Mouse (Mus musculus): Measurements from ENCODE around the gene Map2.

Gene Map2

GRCm38 (mm10) chr1:66175041-66175665 is at the start of gene Map2:
Map2 (plus strand) TSS chr1:66175273.
- no peak for DNase-seq (ENCODE audit: low read depth in 1 of 2, low spot score in 2 of 2)

- no peak for DNase-seq (ENCODE audit: low read depth in 1 of 2, low spot score in 2 of 2)
Measured at GRCm38 (mm10) chr1:66133014-66133413, 42.1 kb upstream of the Map2 start.

- no peak for DNase-seq (ENCODE audit: low read depth in 1 of 2, low spot score in 2 of 2)
Measured at GRCm38 (mm10) chr1:66135324-66135723, 39.7 kb upstream of the Map2 start.

GRCm38 (mm10) chr1:66140686-66141085 is 34.4 kb upstream of the Map2 start:
- no peak for DNase-seq (ENCODE audit: low read depth in 1 of 2, low spot score in 2 of 2)

GRCm38 (mm10) chr1:66145180-66145579 is 29.9 kb upstream of the Map2 start:
- no peak for DNase-seq (ENCODE audit: low read depth in 1 of 2, low spot score in 2 of 2)

GRCm38 (mm10) chr1:66148825-66149514 is 26.1 kb upstream of the Map2 start:
- DNase-seq (ENCODE audit: low read depth in 1 of 2, low spot score in 2 of 2): no peak

- no peak for DNase-seq (ENCODE audit: low read depth in 1 of 2, low spot score in 2 of 2)
Measured at GRCm38 (mm10) chr1:66150806-66151205, 24.3 kb upstream of the Map2 start.

- no peak for DNase-seq (ENCODE audit: low read depth in 1 of 2, low spot score in 2 of 2)
Measured at GRCm38 (mm10) chr1:66157135-66157534, 17.9 kb upstream of the Map2 start.

- no peak for DNase-seq (ENCODE audit: low read depth in 1 of 2, low spot score in 2 of 2)
Measured at GRCm38 (mm10) chr1:66157589-66157988, 17.5 kb upstream of the Map2 start.

- DNase-seq (ENCODE audit: low read depth in 1 of 2, low spot score in 2 of 2): no peak
Measured at GRCm38 (mm10) chr1:66164648-66165047, 10.4 kb upstream of the Map2 start.

GRCm38 (mm10) chr1:66168722-66169121 is 6.4 kb upstream of the Map2 start:
- no peak for DNase-seq (ENCODE audit: low read depth in 1 of 2, low spot score in 2 of 2)

- no peak for DNase-seq (ENCODE audit: low read depth in 1 of 2, low spot score in 2 of 2)
Measured at GRCm38 (mm10) chr1:66172127-66172526, 2.9 kb upstream of the Map2 start.

GRCm38 (mm10) chr1:66173630-66174029 is 1.4 kb upstream of the Map2 start:
- no peak for DNase-seq (ENCODE audit: low read depth in 1 of 2, low spot score in 2 of 2)

GRCm38 (mm10) chr1:66176012-66176837 is 1.2 kb downstream of the Map2 start:
- no peak for DNase-seq (ENCODE audit: low read depth in 1 of 2, low spot score in 2 of 2)

GRCm38 (mm10) chr1:66176838-66177105 is 1.7 kb downstream of the Map2 start:
- DNase-seq (ENCODE audit: low read depth in 1 of 2, low spot score in 2 of 2): no peak

- no peak for DNase-seq (ENCODE audit: low read depth in 1 of 2, low spot score in 2 of 2)
Measured at GRCm38 (mm10) chr1:66177489-66178170, 2.6 kb downstream of the Map2 start.

GRCm38 (mm10) chr1:66187016-66187681 is 12.1 kb downstream of the Map2 start:
- DNase-seq (ENCODE audit: low read depth in 1 of 2, low spot score in 2 of 2): no peak

GRCm38 (mm10) chr1:66192401-66192800 is 17.3 kb downstream of the Map2 start:
- no peak for DNase-seq (ENCODE audit: low read depth in 1 of 2, low spot score in 2 of 2)

- DNase-seq (ENCODE audit: low read depth in 1 of 2, low spot score in 2 of 2): no peak
Measured at GRCm38 (mm10) chr1:66192891-66193290, 17.8 kb downstream of the Map2 start.

GRCm38 (mm10) chr1:66195040-66195726 is 20.1 kb downstream of the Map2 start:
- DNase-seq (ENCODE audit: low read depth in 1 of 2, low spot score in 2 of 2): no peak

GRCm38 (mm10) chr1:66196240-66196639 is 21.2 kb downstream of the Map2 start:
- no peak for DNase-seq (ENCODE audit: low read depth in 1 of 2, low spot score in 2 of 2)
